ENCODE assay signal across 11 mouse cellular contexts in genomic region chr5:36312926-36313325, GRCm38 (mm10).
DNase-seq lines count a peak whose midpoint lies in the region; ATAC-seq lines count a peak whose summit lies in the region.
"Had no signal": no experiment of that assay in that cellular context is flagged by ENCODE, and none has a peak within 500 bp of the region (broad histone marks: within the 10 kb centered on the region; RNA-seq: fewer than 3 reads in every experiment).

No protein-coding gene starts in this region.

- peaks cover 3% of the 10 kb centered on the region; the same call in 1 of the 2 replicates for H3K27me3 ChIP-seq in heart, embryonic 11.5 days (ENCODE audit: control insufficient read depth, insufficient read depth, low read length)
- H3K27me3 ChIP-seq in neural tube, embryonic 11.5 days (ENCODE audit: control insufficient read depth, insufficient read depth, low read length): no peaks in the 10 kb centered on the region
- H3K27me3 ChIP-seq in forebrain, embryonic 16.5 days (replicated peaks; ENCODE audit: control insufficient read depth, insufficient read depth, low read length): no peaks in the 10 kb centered on the region
- no peaks in the 10 kb centered on the region for H3K27me3 ChIP-seq in limb, embryonic 15.5 days

- no peak for DNase-seq in heart, postnatal 25 days (ENCODE audit: low spot score)
- DNase-seq in neural tube, embryonic 11.5 days (ENCODE audit: low spot score): no peak
- DNase-seq in neural tube, embryonic 10.5 days (ENCODE audit: extremely low spot score, low spot score): no peak
- DNase-seq in left cerebral cortex, adult 8-10 months (ENCODE audit: low spot score in 2 of 2): no peak
- DNase-seq in cerebellum, adult 9-11 months: no peak
- DNase-seq: cerebellum, adult 18-20 months; liver, postnatal 0 days; thymus, adult 18-20 months had no signal

- ATAC-seq in heart, embryonic 11.5 days (replicated peaks; ENCODE audit: insufficient number of reproducible peaks, low FRiP score, low TSS enrichment): no peak
- no peak for ATAC-seq in neural tube, embryonic 11.5 days (ENCODE audit: insufficient read depth, low FRiP score, low TSS enrichment)
- ATAC-seq in forebrain, embryonic 16.5 days: 0 out of 2 replicates have a peak, but pooled peaks have one; percentile 15
- ATAC-seq in limb, embryonic 15.5 days (ENCODE audit: insufficient number of reproducible peaks, low FRiP score, low TSS enrichment, low read depth): no peak

- H3K4me1 ChIP-seq in heart, embryonic 11.5 days (ENCODE audit: control insufficient read depth, insufficient read depth, low read length): peaks cover 17% of the 10 kb centered on the region
- peaks cover 18% of the 10 kb centered on the region; the same call in 1 of the 2 replicates for H3K4me1 ChIP-seq in neural tube, embryonic 11.5 days (ENCODE audit: control insufficient read depth, insufficient read depth, low read length)
- H3K4me1 ChIP-seq in forebrain, embryonic 16.5 days (replicated peaks; ENCODE audit: control insufficient read depth, insufficient read depth, low read length): peaks cover 17% of the 10 kb centered on the region
- peaks cover 17% of the 10 kb centered on the region for H3K4me1 ChIP-seq in limb, embryonic 15.5 days

- no peaks in the 10 kb centered on the region for H3K36me3 ChIP-seq in heart, embryonic 11.5 days (ENCODE audit: control insufficient read depth, insufficient read depth, low read length)
- H3K36me3 ChIP-seq in neural tube, embryonic 11.5 days (ENCODE audit: control insufficient read depth, insufficient read depth, low read length): no peaks in the 10 kb centered on the region
- no peaks in the 10 kb centered on the region for H3K36me3 ChIP-seq in forebrain, embryonic 16.5 days (ENCODE audit: control insufficient read depth, insufficient read depth)
- no peaks in the 10 kb centered on the region for H3K36me3 ChIP-seq in limb, embryonic 15.5 days

- intact Hi-C loops in heart, postnatal 25 days (cut with DNase I): no loop called here

- 56% methylated on average over 6 of the region's 6 CpGs for WGBS in heart, embryonic 11.5 days (ENCODE audit: insufficient replicate concordance)
- WGBS in neural tube, embryonic 11.5 days: 68% methylated on average over 6 of the region's 6 CpGs
- WGBS in forebrain, embryonic 16.5 days: 43% methylated on average over 6 of the region's 6 CpGs
- 47% methylated on average over 6 of the region's 6 CpGs for WGBS in limb, embryonic 15.5 days

- peak overlapping the region; percentile 80; the same call in 1 of the 2 replicates for H3K27ac ChIP-seq in heart, embryonic 11.5 days (ENCODE audit: low read depth, low read length)
- H3K27ac ChIP-seq in neural tube, embryonic 11.5 days (ENCODE audit: low read depth, low read length): 0 out of 2 replicates have a peak overlapping the region, but pooled peaks have one; percentile 74
- H3K27ac ChIP-seq in forebrain, embryonic 16.5 days (ENCODE audit: low read length): no peak overlapping the region
- peak overlapping the region; percentile 55; the same call in 1 of the 2 replicates for H3K27ac ChIP-seq in limb, embryonic 15.5 days

- H3K4me2 ChIP-seq in heart, embryonic 11.5 days: no peak overlapping the region
- H3K4me2 ChIP-seq in neural tube, embryonic 11.5 days (ENCODE audit: low read depth): no peak overlapping the region
- H3K4me2 ChIP-seq in forebrain, embryonic 16.5 days (ENCODE audit: low read length): no peak overlapping the region
- no peak overlapping the region for H3K4me2 ChIP-seq in limb, embryonic 15.5 days

- H3K4me3 ChIP-seq in heart, embryonic 11.5 days (ENCODE audit: low read depth, low read length): no peak overlapping the region
- H3K4me3 ChIP-seq in neural tube, embryonic 11.5 days (ENCODE audit: low read depth, low read length): no peak overlapping the region
- no peak overlapping the region for H3K4me3 ChIP-seq in forebrain, embryonic 16.5 days (replicated peaks; ENCODE audit: low read length)
- H3K4me3 ChIP-seq in limb, embryonic 15.5 days: no peak overlapping the region

- no peak overlapping the region; the same call in 1 of the 2 replicates for H3K9ac ChIP-seq in heart, embryonic 11.5 days (ENCODE audit: low read depth, low read length)
- H3K9ac ChIP-seq in neural tube, embryonic 11.5 days (ENCODE audit: low read length): no peak overlapping the region
- no peak overlapping the region for H3K9ac ChIP-seq in forebrain, embryonic 16.5 days (replicated peaks; ENCODE audit: low read depth, low read length)
- no peak overlapping the region for H3K9ac ChIP-seq in limb, embryonic 15.5 days
- H3K9ac ChIP-seq: liver, postnatal 0 days had no signal

- no peaks in the 10 kb centered on the region for H3K9me3 ChIP-seq in heart, embryonic 11.5 days (replicated peaks; ENCODE audit: control insufficient read depth, low read length)
- H3K9me3 ChIP-seq in neural tube, embryonic 11.5 days (ENCODE audit: control insufficient read depth, low read length): no peaks in the 10 kb centered on the region
- no peaks in the 10 kb centered on the region for H3K9me3 ChIP-seq in forebrain, embryonic 16.5 days (ENCODE audit: control insufficient read depth, low read length)
- H3K9me3 ChIP-seq in limb, embryonic 15.5 days: no peaks in the 10 kb centered on the region
